Mouse (Mus musculus) brain, embryonic 14.5 days (tissue): ENCODE results near the gene Loxl1.

ENCODE experiments used
- CTCF ChIP-seq: fragments of 200-500 bp; IDR thresholded peaks from 2 replicates; pipeline ENCODE4 v1.5.1; 2012; ENCODE audit warnings: inconsistent platforms, mild to moderate bottlenecking, moderate library complexity, borderline replicate concordance; ENCODE audit not compliant: insufficient read depth, insufficient read length; ENCODE audit errors: extremely low read depth
- POLR2A ChIP-seq: fragments of 200-500 bp; IDR thresholded peaks from 2 replicates; pipeline ENCODE4 v1.6.1; 2012; ENCODE audit warnings: mild to moderate bottlenecking, inconsistent platforms, borderline replicate concordance; ENCODE audit not compliant: poor library complexity, insufficient read depth, insufficient read length, severe bottlenecking; ENCODE audit errors: extremely low read depth

GRCm38 (mm10) chr9:58318317-58318716, 5.3 kb upstream of the Loxl1 start:
- TF ChIP-seq POLR2A (no peak), CTCF (no peak)
